Mouse (Mus musculus) lung, postnatal 0 days (tissue): Measurements from ENCODE around the gene Slc6a9.

Source experiments
- CTCF ChIP-seq: IDR thresholded peaks from 2 replicates; pipeline ENCODE4 v1.5.1; 2016; ENCODE audit warnings: antibody characterized with exemption, mild to moderate bottlenecking
- EP300 ChIP-seq: IDR thresholded peaks from 2 replicates; pipeline ENCODE4 v1.6.1; 2016; ENCODE audit warnings: antibody characterized with exemption, mild to moderate bottlenecking, control low read depth

- TF ChIP-seq CTCF = no peak
- TF ChIP-seq EP300 = no peak
These were observed 20.8 kb downstream of the Slc6a9 start for GRCm38 (mm10) chr4:117855146-117855545.
